Mouse (Mus musculus) spleen, postnatal 4 days (tissue): ENCODE measurements around the gene Nprl2.
A peak's percentile ranks its signal among the peaks of the same experiment; 100 is the strongest.
"Not testable (repeated sequence)": the region's sequence is repeated elsewhere in the genome, so short reads cannot be mapped to it uniquely, and the experiment has no call there.

ENCODE experiments used
- DNase-seq, 2 experiments: peaks; one replicate each; pipeline ENCODE4 v3.0.0; 2022; ENCODE audit warnings: low spot score in 2 of 2

The Nprl2 gene

DNA sequence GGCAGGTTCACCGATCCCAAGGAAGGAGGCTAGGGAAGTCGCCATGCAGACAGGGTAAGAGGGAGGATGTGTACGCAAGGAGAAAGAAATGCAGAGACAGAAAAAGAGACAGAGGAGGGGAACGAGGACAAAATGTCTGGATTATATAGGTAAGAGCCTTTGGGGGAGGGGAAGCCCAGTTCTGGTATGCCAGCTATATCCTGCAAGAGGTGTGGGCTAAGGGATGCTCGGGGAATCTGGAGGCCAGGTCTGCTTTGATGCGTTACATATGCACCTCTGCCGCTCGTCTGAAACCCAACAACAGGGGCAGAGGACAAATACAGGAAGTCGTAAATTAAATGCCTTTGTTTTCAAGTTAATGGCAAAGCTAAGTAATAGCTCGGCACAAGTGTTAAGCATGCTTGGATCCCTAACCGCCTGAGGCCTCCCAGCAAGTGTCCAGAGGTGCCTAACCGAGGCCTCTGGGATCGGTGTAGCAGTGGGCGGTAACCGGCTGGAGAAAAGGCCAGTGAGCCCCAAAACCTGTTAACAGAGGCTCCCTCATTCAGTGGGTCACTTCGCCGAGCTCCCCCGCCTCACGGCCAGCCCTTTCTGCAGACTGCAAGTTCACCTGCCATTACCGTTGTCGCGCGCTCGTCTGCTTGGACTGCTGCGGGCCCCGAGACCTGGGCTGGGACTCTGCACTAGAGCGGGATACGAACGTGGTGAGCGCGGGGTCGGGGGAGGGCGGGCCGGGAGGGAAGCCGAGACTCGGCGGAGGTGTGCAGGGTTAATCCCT, 11.7 kb downstream of the Nprl2 start:
- peak in 1 of 2 experiments; percentile 81 for DNase-seq

GRCm38 (mm10) chr9:107554319-107554825, 12.3 kb downstream of the Nprl2 start:
- DNase-seq = peak; percentile 95 to 96

DNA sequence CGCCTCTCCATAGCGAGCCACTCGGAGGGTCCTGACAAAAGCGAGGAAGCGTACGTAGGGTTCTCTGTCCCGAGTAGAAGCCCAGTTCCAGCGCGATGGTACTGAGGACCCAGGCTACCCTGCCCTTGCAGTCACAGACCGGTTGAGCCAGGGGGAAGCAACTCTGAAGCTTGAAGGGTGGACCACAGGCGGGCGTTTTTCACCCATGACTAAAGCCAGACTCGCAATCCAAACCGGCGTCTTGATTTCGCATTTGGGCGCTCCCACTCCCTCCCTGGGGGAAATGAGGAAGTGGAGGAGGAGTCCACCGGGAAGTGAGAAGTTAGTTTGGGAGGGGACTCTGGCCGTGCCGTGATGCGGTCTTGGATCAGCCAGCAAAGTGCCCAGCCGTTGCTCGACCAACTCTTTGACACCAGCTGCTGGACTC, 13.0 kb downstream of the Nprl2 start:
- peak in 1 of 2 experiments; percentile 55 for DNase-seq

DNA sequence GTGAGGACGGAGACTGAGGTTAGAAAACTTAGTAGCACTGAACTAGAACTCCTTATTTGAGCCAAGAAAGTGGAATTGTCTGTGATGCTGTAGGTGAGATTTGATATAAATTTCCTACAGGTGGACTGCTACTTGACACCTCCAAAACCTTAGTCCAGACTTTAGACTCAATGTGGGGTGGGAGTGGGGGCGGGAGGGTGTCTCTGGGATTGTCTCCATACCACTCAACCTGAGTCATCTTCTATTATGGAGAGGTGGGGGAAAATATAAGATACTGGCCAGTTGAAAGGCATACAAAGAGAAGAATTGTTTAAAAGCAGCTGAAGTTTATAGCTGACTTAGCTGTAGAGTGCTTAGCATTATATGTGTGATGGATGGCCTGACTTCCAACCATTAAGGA, 13.7 kb downstream of the Nprl2 start:
- no peak for DNase-seq

GRCm38 (mm10) chr9:107556346-107556745, 14.3 kb downstream of the Nprl2 start:
- no peak for DNase-seq

GRCm38 (mm10) chr9:107563029-107563581, 21.1 kb downstream of the Nprl2 start, which contains the start of gene Tusc2:
Tusc2 (plus strand) TSS chr9:107563255.
- DNase-seq = peak; percentile 92 to 96

GRCm38 (mm10) chr9:107565556-107565955, 23.5 kb downstream of the Nprl2 start:
- DNase-seq = not testable (repeated sequence)

DNA sequence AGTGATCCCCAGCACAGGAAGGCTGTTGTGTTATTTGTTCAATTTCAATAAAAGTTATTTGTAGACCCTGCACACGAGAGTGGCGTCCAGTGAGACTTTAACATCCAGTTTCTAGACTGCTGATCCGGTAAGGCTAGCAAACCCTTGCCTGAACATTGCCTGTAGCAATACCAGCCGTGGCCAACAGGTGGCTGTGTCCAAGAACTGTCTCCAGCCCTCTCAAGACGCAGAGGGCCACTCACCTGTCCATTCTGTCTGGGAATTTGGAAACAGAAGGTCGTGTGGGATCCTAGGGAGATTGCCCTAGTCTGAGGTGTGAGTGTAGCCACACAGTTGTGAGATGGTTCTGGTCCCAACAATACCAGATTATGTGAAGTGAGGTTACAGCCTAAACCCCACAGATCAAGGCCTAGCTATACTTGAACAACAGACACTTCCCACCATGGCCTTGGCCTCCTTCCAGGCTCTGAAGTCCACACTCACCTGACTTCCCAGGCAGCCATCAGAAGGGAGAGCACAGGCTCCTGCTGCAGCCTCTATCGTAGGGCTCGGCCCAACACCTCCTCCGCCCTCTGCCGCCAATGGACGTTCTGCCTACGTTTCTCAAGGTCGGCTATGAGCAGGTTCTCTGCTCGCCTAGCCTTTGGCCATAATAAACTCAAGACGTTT, 24.1 kb downstream of the Nprl2 start:
- peak; percentile 89 to 97 for DNase-seq

GRCm38 (mm10) chr9:107566855-107567254, 24.8 kb downstream of the Nprl2 start:
- DNase-seq = no peak

- no peak for DNase-seq
These were observed 25.8 kb downstream of the Nprl2 start, which contains the start of gene Hyal2 for GRCm38 (mm10) chr9:107567702-107568319. Hyal2 (plus strand) TSS chr9:107567945.

DNA sequence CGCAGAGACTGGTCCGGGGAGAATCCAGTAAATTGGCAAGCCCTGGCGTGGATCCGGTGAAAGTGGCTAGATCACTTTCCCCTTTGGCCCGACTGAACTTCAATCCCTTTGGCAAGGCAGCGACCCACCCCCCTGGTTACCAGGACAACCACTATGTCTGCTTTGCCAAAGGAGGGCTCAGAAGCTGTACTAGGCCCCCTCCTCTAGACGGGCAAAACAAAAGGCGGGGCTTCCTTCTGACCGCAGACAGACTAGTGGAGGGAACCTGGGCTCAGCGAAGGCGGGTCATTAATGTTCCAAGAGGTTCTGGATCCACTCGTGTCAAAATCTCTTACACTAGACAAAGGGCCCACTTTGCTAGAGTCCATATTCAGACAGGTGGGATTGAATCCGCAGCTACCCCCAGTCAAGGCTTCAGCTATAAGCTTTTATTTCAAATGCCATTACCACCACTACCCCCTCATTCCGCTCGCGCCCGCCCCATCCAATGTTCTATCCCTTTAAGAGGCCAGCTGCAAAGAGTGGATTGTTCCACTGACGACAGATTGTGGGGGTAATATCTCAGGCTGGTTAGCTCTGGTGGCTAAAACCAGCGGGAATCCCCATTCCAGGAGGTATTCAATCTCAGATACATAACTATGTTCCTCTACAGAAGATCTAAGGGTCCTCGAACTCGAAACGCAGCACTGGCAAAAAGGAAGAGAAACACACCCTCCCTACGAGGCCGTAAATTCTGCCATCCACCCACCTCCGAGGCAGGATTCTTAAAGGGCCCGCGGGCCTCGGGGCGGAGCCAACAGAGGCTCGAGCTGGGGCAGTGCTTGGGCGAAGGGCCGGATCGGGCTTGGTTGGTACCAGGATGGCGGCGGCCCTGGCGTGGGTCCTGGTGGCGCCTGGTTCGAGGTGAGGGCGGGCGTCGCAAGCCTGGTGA, 26.6 kb downstream of the Nprl2 start:
- DNase-seq = peak; percentile 86 to 90

- DNase-seq = no peak
These were observed 27.2 kb downstream of the Nprl2 start for GRCm38 (mm10) chr9:107569270-107569669.

- DNase-seq = no peak
These were observed 28.0 kb downstream of the Nprl2 start for GRCm38 (mm10) chr9:107570016-107570415.

DNA sequence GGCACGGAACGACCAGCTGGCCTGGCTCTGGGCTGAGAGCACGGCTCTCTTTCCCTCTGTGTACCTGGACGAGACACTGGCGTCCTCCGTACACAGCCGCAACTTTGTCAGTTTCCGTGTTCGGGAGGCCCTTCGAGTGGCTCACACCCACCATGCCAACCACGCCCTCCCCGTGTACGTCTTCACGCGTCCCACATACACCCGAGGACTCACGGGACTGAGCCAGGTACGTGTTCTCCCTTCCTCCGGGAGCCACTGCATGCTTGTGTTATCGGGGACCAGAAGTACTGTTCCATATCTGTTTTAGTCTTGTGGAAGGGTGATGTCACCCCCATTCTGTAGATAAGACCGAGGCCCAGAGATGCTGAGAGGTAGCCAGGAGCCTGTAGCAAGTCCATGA, 28.8 kb downstream of the Nprl2 start:
- no peak for DNase-seq

GRCm38 (mm10) chr9:107571534-107572326, 29.7 kb downstream of the Nprl2 start:
- DNase-seq = no peak

- DNase-seq = no peak
These were observed 30.3 kb downstream of the Nprl2 start for GRCm38 (mm10) chr9:107572327-107572662.

DNA sequence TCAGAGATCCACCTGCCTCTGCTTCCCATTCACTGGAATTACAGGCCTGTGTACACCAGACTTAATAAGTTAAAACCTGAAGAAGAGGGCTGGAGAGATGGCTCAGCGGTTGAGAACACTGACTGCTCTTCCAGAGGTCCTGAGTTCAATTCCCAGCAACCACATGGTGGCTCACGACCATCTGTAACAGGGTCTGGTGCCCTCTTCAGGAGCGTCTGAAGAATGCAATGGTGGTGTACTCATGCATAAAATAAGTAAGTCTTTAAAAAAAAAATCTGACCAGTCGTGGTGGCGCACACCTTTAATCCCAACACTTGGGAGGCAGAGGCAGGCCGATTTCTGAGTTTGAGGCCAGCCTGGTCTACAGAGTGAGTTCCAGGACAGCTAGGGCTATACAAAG, 31.7 kb downstream of the Nprl2 start:
- DNase-seq = not testable (repeated sequence)

DNA sequence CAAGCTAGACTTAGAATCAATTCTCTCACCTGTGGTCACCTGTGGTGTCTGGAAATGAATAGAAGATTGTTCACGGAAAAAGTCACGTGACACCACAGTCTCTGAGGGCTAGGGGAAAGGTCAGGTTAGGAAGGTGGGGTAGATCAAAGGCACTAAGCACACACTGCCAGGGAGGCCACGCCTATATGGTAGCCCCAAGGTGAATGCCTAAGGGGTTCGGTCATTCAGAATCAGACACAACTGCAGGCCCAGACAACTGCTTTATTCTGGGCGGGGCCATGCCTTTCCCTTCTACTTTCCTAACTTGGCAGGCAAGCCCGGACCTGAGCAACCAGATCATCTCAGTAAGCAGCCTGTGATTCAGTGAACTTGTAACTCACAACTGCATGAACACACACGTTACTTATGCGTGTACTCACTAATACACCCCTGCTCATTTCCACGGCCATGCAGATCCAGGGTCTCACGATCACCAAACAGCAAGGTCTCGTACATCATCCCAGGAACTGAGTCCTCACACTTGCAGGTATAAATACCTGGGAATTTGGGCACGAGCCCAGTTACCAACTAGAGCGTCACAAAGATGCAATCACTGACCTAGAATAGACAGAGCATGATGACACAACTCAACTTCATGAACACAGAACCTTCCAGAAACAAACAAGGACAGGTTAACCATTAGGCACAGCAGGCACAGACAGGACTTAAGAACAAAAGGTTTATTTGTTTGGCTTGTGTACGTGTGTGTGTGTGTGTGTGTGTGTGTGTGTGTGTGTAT, 33.7 kb downstream of the Nprl2 start:
- DNase-seq = no peak

GRCm38 (mm10) chr9:107576357-107577107, 34.5 kb downstream of the Nprl2 start, which contains the start of gene Hyal1:
Hyal1 (plus strand) TSS chr9:107576927.
- DNase-seq = peak; percentile 84 to 89
